Mouse (Mus musculus) liver, embryonic 14.5 days (tissue): ENCODE measurements around the gene Cfap77. TPM values are rescaled to one million over a fixed set of nuclear protein-coding genes. Genes with fewer than 3 reads are reported as not detected.
A peak's percentile ranks its signal among the peaks of the same experiment; 100 is the strongest.

Experiments used
- ATAC-seq: fragments of 200-750 bp; cut with Nextera tagmentation; 2 replicates; pipeline ENCODE4 v1.8.0; 2017; ENCODE audit warnings: moderate number of reproducible peaks, mild to moderate bottlenecking, moderate library complexity; ENCODE audit not compliant: insufficient read depth
- DNase-seq, 3 experiments: peaks; one replicate each; pipeline ENCODE4 v3.0.0-alpha.2; 2012 to 2013; ENCODE audit warnings: low read depth in 3 of 3, low spot score in 3 of 3
- H3K27ac ChIP-seq: fragments of 300-500 bp; sonication (generic); 2 replicates; pipeline ENCODE4 v1.5.1; 2014; ENCODE audit warnings: moderate library complexity, mild to moderate bottlenecking, control low read depth, inconsistent platforms
- H3K27me3 ChIP-seq: fragments of 300-500 bp; sonication (generic); 2 replicates; pipeline ENCODE4 v1.6.1; 2014; ENCODE audit warnings: mild to moderate bottlenecking, low read length, moderate library complexity; ENCODE audit not compliant: control insufficient read depth, insufficient read depth
- H3K36me3 ChIP-seq: fragments of 300-500 bp; sonication (generic); replicated peaks from 2 replicates; pipeline ENCODE4 v1.6.1; 2014; ENCODE audit warnings: low read depth; ENCODE audit not compliant: control insufficient read depth, insufficient read depth
- H3K4me1 ChIP-seq, 2 experiments: fragments of 200-500 bp in 1 of 2; fragments of 300-500 bp in 1 of 2; sonication (generic) in 1 of 2; replicated peaks; 2 replicates each; pipeline ENCODE4 v1.6.1; 2012 to 2014; ENCODE audit warnings: antibody characterized with exemption in 1 of 2, inconsistent platforms in 1 of 2, low read length in 1 of 2; ENCODE audit not compliant: control insufficient read depth in 2 of 2, insufficient read depth in 2 of 2
- H3K4me2 ChIP-seq: fragments of 300-500 bp; sonication (generic); 2 replicates; pipeline ENCODE4 v1.6.1; 2014; ENCODE audit warnings: low read depth, mild to moderate bottlenecking, control low read depth, moderate library complexity
- H3K4me3 ChIP-seq, 2 experiments: fragments of 200-500 bp in 1 of 2; fragments of 300-500 bp in 1 of 2; sonication (generic) in 1 of 2; 2 replicates each; pipeline ENCODE4 v1.5.1; 2012 to 2014; ENCODE audit warnings: low read depth in 2 of 2, low read length in 2 of 2, mild to moderate bottlenecking in 2 of 2, control low read depth in 1 of 2, inconsistent platforms in 1 of 2, moderate library complexity in 1 of 2; ENCODE audit not compliant: insufficient read depth in 1 of 2
- H3K9ac ChIP-seq: fragments of 300-500 bp; sonication (generic); replicated peaks from 2 replicates; pipeline ENCODE4 v1.6.1; 2014; ENCODE audit warnings: mild to moderate bottlenecking, control low read depth, moderate library complexity
- H3K9me3 ChIP-seq: fragments of 300-500 bp; sonication (generic); 2 replicates; pipeline ENCODE4 v1.6.1; 2016; ENCODE audit warnings: low read length, mixed read lengths; ENCODE audit not compliant: control insufficient read depth
- CTCF ChIP-seq: IDR thresholded peaks from 2 replicates; pipeline ENCODE4 v1.5.1; 2016; ENCODE audit warnings: antibody characterized with exemption, low read depth, control low read depth
- EP300 ChIP-seq: IDR thresholded peaks from 2 replicates; pipeline ENCODE4 v1.6.1; 2016; ENCODE audit warnings: antibody characterized with exemption, low read depth
- WGBS: fragments of 180-500 bp; shearing (Covaris S2); extraction: QIAGEN DNeasy Blood & Tissue Kit; methylation state at CpG from one replicate; pipeline ENCODE4 v1.1.7; 2014; ENCODE audit not compliant: insufficient replicate concordance; 5-methylcytosine and 5-hydroxymethylcytosine counted together
- polyA plus RNA-seq, 2 experiments: library from polyadenylated mRNA; depleted of rRNA in 1 of 2; stranded (reverse) in 1 of 2; unstranded in 1 of 2; fragments of >200 nt; fragmentation: Nextera tagmentation in 1 of 2; extraction: Ambion mirVana in 1 of 2; gene quantifications; 2 replicates each; pipeline versions ENCODE4 v1.2.1 to v1.2.3; 2012 to 2014

The Cfap77 gene
- polyA plus RNA-seq, 2 experiments, result 0.16 TPM; not detected in 1

- Histone ChIP-seq H3K36me3 (no peaks in the 10 kb centered on the region), H3K9me3 (no peaks in the 10 kb centered on the region), H3K27me3 (peaks cover 91% of the 10 kb centered on the region), H3K4me1 (no peaks in the 10 kb centered on the region), H3K4me3 (no peak overlapping the region), H3K27ac (no peak overlapping the region), H3K4me2 (no peak overlapping the region), H3K9ac (no peak overlapping the region)
- TF ChIP-seq CTCF, result no peak
- TF ChIP-seq EP300, result no peak
- 10% methylated on average over 3 of the region's 3 CpGs for WGBS
- DNase-seq, result no peak
- ATAC-seq, result no peak
Measured at GRCm38 (mm10) chr2:28910877-28911276, 144.0 kb downstream of the Cfap77 start.

DNA sequence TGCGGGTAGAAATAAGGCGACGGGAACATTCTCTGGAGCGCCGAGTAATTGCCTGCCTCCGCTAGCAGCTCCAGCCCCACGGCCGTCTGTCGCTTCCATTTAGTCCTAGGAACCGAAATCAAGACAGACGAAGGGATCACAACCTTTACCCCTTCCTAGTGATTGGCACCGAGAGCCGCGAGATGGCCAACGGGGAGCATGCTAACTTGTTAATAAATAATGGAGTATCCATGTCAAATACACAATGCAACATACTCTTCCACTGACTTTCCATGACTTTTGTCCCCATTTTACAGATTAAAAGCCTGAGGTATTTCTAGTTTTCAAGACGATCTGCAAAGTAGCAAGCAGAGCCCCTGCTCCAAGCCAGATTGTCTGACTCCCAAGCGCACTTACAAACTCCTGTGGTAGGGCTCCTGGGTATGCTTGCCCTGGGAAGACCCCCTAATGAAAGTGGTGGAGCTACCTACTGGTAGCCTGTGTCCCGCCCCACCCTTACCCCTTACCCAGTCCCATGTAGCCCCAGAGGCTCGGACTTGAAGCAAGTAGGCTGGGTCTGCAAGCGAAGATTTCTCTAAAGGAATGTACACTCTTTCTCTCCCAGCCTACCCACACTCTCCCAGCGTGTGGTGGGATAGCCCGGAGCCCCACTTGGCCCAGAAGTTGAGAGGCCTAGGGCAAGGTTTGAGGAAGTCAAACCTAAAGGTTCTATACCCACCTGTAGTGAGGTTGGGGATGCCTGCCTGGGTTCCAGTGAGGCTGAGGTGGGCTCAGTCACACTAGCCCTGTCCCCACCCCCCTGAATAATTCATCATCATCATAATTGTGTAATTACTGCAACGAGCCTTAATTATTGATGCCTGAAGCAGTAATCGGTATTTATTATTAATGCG, 144.8 kb downstream of the Cfap77 start:
- no peak overlapping the region for H3K9ac ChIP-seq
- no peak overlapping the region for H3K4me3 ChIP-seq
- no peaks in the 10 kb centered on the region for H3K4me1 ChIP-seq
- no peak for ATAC-seq
- peaks cover 83% of the 10 kb centered on the region for H3K27me3 ChIP-seq
- H3K4me2 ChIP-seq, result no peak overlapping the region
- TF ChIP-seq CTCF, result no peak
- TF ChIP-seq EP300, result no peak
- no peak for DNase-seq
- 10% methylated on average over 25 of the region's 25 CpGs for WGBS
- H3K27ac ChIP-seq, result no peak overlapping the region
- H3K36me3 ChIP-seq, result no peaks in the 10 kb centered on the region
- H3K9me3 ChIP-seq, result no peaks in the 10 kb centered on the region

- TF ChIP-seq EP300, result no peak
- no peak for TF ChIP-seq CTCF
- Histone ChIP-seq H3K36me3 (no peaks in the 10 kb centered on the region), H3K27me3 (peaks cover 75% of the 10 kb centered on the region), H3K9me3 (no peaks in the 10 kb centered on the region), H3K4me2 (no peak overlapping the region), H3K27ac (no peak overlapping the region), H3K9ac (no peak overlapping the region), H3K4me1 (no peaks in the 10 kb centered on the region), H3K4me3 (no peak overlapping the region)
- ATAC-seq (no peak), DNase-seq (no peak)
- 3% methylated on average over 40 of the region's 41 CpGs for WGBS
Measured at GRCm38 (mm10) chr2:28909186-28909817, 145.6 kb downstream of the Cfap77 start.

DNA sequence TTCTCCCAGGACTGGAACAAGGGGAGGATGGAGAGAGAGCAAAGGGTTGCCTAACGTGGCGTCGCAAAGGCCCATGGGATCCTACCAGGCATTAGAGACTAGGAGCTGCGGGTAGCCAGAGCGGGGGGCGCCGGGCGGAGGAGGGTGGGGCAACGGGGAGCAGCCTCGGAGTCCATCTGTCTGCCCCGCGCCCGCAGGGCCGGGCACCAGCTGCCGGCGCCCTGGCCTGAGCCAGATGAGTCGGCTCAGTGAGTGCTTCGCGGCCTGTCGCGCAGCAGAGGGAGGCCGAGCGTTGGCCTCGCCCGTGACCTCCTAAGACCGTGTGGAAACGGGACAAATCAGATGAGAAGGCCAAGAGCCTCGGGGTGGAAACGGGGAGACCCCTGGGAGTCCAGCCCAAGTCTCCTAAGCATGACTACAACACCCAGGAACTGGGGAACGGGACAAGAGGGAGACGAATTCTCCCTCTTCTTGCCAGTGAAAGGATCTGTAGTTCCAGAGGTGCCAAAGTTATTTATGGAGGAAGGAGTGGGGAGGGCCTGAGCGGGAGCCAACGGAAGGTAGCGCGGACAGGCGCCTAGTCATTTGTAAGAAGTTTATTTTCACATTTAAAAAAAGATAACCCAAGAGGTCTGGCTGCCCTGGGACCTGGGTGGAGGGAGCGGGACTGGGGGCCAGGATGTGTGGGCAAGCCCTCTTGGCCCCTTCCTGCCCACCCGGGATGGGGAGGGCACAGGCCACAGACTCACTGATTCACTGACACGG, 146.3 kb downstream of the Cfap77 start:
- no peak for ATAC-seq
- DNase-seq, result no peak

More for the DNA sequence above, 146.3 kb downstream of the Cfap77 start:
- Histone ChIP-seq H3K4me2 (peak overlapping the region; percentile 22; the same call in 1 of the 2 replicates), H3K36me3 (no peaks in the 10 kb centered on the region), H3K9me3 (no peaks in the 10 kb centered on the region), H3K27ac (no peak overlapping the region), H3K27me3 (peaks cover 68% of the 10 kb centered on the region), H3K4me1 (no peaks in the 10 kb centered on the region), H3K4me3 (no peak overlapping the region), H3K9ac (no peak overlapping the region)
- WGBS, result 2% methylated on average over 39 of the region's 39 CpGs
- no peak for TF ChIP-seq EP300
- no peak for TF ChIP-seq CTCF
